Mouse (Mus musculus): ENCODE measurements around the gene Mpdu1. TPM values are rescaled to one million over a fixed set of nuclear protein-coding genes. Genes with fewer than 3 reads are reported as not detected.
"Not testable (repeated sequence)": the region's sequence is repeated elsewhere in the genome, so short reads cannot be mapped to it uniquely, and the experiment has no call there.

The Mpdu1 gene
- polyA plus RNA-seq, 1 experiment from 2014 or later, result 62.6 TPM

DNA sequence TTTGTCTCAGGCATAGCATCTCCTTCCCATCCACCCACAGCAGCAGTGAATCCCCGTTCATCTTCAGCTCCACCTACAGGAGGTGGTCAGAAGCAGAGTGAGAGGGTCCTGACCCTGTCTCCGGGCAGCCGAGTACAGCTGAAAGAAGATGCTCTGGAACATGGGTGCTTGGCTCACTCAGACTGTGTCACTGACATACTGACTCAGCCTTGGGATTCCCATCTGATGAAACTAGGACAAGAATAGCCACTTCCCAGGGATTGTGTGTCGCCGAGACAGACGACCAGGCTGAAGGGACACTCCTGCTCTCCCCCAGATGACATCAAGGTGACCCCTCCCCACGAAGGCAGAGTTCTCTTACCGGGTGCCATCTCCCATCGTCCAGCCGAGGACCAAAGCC, 45.7 kb downstream of the Mpdu1 start:
- 52% methylated on average over 10 of the region's 10 CpGs for WGBS
- Histone ChIP-seq H3K9ac (replicated peaks) (peak overlapping the region; percentile 34; the same call in 1 of the 2 replicates), H3K36me3 (no peaks in the 10 kb centered on the region), H3K4me1 (replicated peaks) (peaks cover 8% of the 10 kb centered on the region; the same call in 1 of the 2 replicates), H3K27me3 (0 out of 2 replicates have a peak, but pooled peaks cover 5% of the 10 kb centered on the region), H3K27ac (no peak overlapping the region), H3K9me3 (no peaks in the 10 kb centered on the region), H3K4me3 (replicated peaks) (no peak overlapping the region), H3K4me2 (no peak overlapping the region)
- ATAC-seq (ENCODE audit: insufficient number of reproducible peaks, insufficient read depth, low FRiP score, low TSS enrichment, low read depth), result no peak

DNA sequence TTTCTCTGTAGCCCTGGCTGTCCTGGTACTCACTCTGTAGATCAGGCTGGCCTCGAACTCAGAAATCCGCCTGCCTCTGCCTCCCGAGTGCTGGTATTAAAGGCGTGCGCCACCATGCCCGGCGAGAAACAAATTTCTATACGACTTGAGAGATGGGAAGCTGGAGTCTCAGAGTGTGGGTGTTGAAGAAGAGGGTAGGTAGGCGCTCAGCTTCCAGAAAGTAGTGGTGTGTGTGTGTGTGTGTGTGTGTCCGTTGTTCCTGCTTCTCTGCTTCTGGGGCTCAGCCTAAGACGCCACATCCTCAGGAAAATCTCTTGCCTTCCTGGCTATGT, 48.2 kb downstream of the Mpdu1 start:
- H3K9me3 ChIP-seq; ATAC-seq (ENCODE audit: insufficient number of reproducible peaks, insufficient read depth, low FRiP score, low TSS enrichment, low read depth); H3K4me2 ChIP-seq; H3K27ac ChIP-seq; H3K27me3 ChIP-seq; H3K4me3 ChIP-seq (replicated peaks); H3K9ac ChIP-seq (replicated peaks); H3K4me1 ChIP-seq (replicated peaks); H3K36me3 ChIP-seq: not testable (repeated sequence)
- WGBS, result 53% methylated on average over 11 of the region's 11 CpGs

DNA sequence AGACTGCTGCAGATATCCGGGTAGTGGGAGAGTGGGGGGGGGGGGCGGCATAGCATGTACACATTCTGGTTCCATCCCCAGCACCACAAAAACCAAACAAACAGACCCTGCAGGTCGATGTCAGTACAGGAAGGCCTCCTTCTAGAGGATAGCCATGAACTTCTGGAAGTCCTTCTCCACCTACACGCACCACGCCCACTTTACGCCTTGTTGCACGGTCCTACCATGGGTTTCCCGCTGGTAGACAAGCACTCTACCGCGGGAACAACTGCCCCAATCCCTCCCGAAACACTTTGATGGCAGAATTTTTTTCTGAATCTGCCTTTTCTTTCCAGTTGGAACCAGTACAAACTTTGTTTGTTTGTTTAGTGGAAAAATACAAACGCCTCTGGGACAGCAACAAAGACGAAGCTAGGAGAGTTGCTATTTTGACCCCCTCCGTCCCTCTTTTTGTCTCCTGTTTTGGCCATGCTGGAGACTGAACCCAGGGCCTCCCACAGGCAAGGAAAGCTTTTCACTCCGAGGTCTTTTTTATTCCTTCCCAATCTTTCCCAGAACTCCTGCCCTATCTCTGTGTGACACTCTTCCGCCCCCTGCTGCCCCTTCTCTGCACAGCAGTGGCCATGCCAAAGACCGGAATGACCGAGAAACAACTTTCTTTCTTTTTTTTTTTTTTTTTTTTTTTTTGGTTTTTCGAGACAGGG, 48.7 kb downstream of the Mpdu1 start:
- 11% methylated on average over 19 of the region's 19 CpGs for WGBS
- Histone ChIP-seq H3K4me1 (replicated peaks) (peaks cover 4% of the 10 kb centered on the region; the same call in 1 of the 2 replicates), H3K4me3 (replicated peaks) (no peak overlapping the region), H3K27me3 (0 out of 2 replicates have a peak, but pooled peaks cover 5% of the 10 kb centered on the region), H3K9me3 (no peaks in the 10 kb centered on the region), H3K9ac (replicated peaks) (no peak overlapping the region), H3K36me3 (no peaks in the 10 kb centered on the region), H3K4me2 (peak overlapping the region; percentile 35), H3K27ac (0 out of 2 replicates have a peak overlapping the region, but pooled peaks have one; percentile 7)
- 0 out of 2 replicates have a peak, but pooled peaks have one; percentile 45 for ATAC-seq (ENCODE audit: insufficient number of reproducible peaks, insufficient read depth, low FRiP score, low TSS enrichment, low read depth)

DNA sequence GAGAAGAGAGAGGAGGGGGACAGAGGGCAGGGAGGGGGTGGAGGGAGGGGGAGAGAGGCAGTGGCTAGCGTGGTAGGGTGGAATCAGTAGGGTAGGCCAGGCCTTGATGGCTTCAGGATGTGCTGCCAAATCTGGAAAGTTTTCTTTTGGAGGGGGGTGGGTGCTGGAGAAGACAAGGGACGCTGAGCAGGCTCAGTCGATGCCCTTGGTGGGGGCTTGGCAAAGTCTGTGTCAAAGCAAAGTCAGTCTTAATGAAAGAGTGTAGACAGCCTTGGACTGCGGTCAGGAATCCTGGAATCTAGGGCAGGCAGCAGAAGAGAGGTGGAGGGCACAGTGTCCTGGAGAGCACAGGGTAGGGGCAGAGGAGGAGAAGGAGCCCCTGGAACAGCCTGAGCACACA, 51.5 kb downstream of the Mpdu1 start:
- Histone ChIP-seq H3K9ac (replicated peaks) (no peak overlapping the region), H3K36me3 (no peaks in the 10 kb centered on the region), H3K9me3 (no peaks in the 10 kb centered on the region), H3K27me3 (no peaks in the 10 kb centered on the region), H3K27ac (no peak overlapping the region), H3K4me1 (replicated peaks) (peaks cover 9% of the 10 kb centered on the region; the same call in 1 of the 2 replicates), H3K4me3 (replicated peaks) (no peak overlapping the region), H3K4me2 (no peak overlapping the region)
- 60% methylated on average over 4 of the region's 4 CpGs for WGBS
- no peak for ATAC-seq (ENCODE audit: insufficient number of reproducible peaks, insufficient read depth, low FRiP score, low TSS enrichment, low read depth)

DNA sequence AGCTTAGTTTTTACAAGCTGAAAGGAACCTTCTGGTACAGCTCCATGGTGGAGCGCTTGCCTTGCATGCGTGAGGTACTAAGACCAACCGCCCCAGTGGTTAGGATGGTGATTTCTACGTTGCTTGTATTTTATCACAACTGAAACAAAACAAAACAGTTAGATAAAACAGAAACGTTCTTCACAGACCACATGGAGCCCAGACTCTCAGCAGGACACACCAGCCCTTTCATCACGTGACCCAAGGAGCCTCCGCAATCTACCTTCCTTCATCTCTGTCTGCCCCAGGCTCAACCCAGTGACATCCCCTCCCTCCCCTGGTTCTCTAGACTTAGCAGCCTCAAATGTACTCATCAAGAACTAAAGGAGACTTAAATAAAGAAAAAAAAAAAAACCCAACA, 53.0 kb downstream of the Mpdu1 start:
- no peak overlapping the region for H3K4me2 ChIP-seq
- no peak overlapping the region for H3K4me3 ChIP-seq (replicated peaks)
- no peaks in the 10 kb centered on the region for H3K9me3 ChIP-seq
- no peak overlapping the region for H3K27ac ChIP-seq
- no peak overlapping the region for H3K9ac ChIP-seq (replicated peaks)
- peaks cover 6% of the 10 kb centered on the region for H3K27me3 ChIP-seq
- ATAC-seq (ENCODE audit: insufficient number of reproducible peaks, insufficient read depth, low FRiP score, low TSS enrichment, low read depth), result no peak
- peaks cover 19% of the 10 kb centered on the region for H3K4me1 ChIP-seq (replicated peaks)
- H3K36me3 ChIP-seq, result no peaks in the 10 kb centered on the region
- WGBS, result 58% methylated on average over 7 of the region's 7 CpGs

DNA sequence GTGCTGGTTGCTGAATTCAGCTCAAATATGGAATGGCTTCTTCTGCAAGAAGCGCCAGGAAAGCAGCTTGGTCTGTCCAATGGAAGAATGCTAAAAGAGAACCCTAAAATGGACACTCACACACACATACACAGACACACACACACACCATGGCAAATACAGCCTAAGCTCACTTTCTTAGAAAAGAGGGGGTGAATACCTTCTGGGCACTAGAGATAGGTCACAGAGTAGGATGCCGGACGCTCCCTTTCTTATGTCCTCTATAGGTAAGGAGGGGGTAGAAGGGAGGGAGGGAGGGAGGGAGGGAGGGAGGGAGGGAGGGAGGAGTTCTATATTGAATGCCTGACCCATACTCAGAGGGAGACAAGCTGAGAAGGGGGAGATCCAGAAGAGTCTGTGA, 53.9 kb downstream of the Mpdu1 start:
- no peak for ATAC-seq (ENCODE audit: insufficient number of reproducible peaks, insufficient read depth, low FRiP score, low TSS enrichment, low read depth)
- Histone ChIP-seq H3K27ac (no peak overlapping the region), H3K4me2 (no peak overlapping the region), H3K4me3 (replicated peaks) (no peak overlapping the region), H3K9me3 (no peaks in the 10 kb centered on the region), H3K27me3 (peaks cover 15% of the 10 kb centered on the region), H3K36me3 (no peaks in the 10 kb centered on the region), H3K4me1 (replicated peaks) (peaks cover 21% of the 10 kb centered on the region), H3K9ac (replicated peaks) (no peak overlapping the region)
- WGBS, result 80% methylated on average over 3 of the region's 3 CpGs

DNA sequence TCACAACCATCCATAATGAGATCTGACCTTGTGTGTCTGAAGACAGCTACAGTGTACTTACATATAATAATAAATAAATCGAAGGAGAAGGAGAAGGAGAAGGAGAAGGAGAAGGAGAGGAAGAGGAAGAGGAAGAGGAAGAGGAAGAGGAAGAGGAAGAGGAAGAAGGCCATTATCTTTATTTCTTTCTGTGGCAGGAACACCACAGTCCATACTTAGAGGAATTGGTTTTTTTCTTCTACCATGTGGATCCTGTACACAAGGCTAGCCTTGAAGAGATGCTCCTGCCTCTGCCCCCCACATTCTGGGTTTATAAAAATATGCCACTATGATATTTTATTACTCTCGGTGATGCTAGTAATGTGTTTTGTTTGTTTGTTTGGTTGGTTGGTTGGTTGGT, 55.6 kb downstream of the Mpdu1 start:
- no peak overlapping the region for H3K27ac ChIP-seq
- H3K27me3 ChIP-seq, result peaks cover 27% of the 10 kb centered on the region
- ATAC-seq (ENCODE audit: insufficient number of reproducible peaks, insufficient read depth, low FRiP score, low TSS enrichment, low read depth), result no peak
- no peaks in the 10 kb centered on the region for H3K36me3 ChIP-seq
- H3K9ac ChIP-seq (replicated peaks), result no peak overlapping the region
- H3K9me3 ChIP-seq, result no peaks in the 10 kb centered on the region
- no peak overlapping the region for H3K4me2 ChIP-seq
- peaks cover 20% of the 10 kb centered on the region for H3K4me1 ChIP-seq (replicated peaks)
- 85% methylated on average over 2 of the region's 2 CpGs for WGBS
- H3K4me3 ChIP-seq (replicated peaks), result no peak overlapping the region

MicroRNAs encoded within 50 kb of the gene (microRNA counts, 519-probe panel; counts per million panel counts)
- microRNA mmu-miR-1934 (not detected), microRNA mmu-miR-467f (2,411 counts per million, percentile 9 among the panel's probes with 10 or more counts)

Small RNA genes lying within 50 kb of the gene (microRNA-seq; reads per million reads assigned to microRNA genes)
- gene Mir1934 (3.3 reads per million, percentile 9 among the genes with 10 or more reads in this experiment), gene Mir467f (not detected)

Other genes starting within 250 kb of the Mpdu1 start
- gene Kdm6b, start 249.0 kb downstream of the Mpdu1 start, polyA plus RNA-seq (2016; fragmentation: Nextera tagmentation; extraction: Ambion mirVana), result 45.4 and 49.1 TPM in 2 replicates
- 1.9 and 3.3 TPM in 2 replicates for gene Dnah2, start 113.5 kb downstream of the Mpdu1 start, polyA plus RNA-seq (2016; fragmentation: Nextera tagmentation; extraction: Ambion mirVana)
- gene Efnb3, start 102.4 kb downstream of the Mpdu1 start, polyA plus RNA-seq (2016; fragmentation: Nextera tagmentation; extraction: Ambion mirVana), result 53.3 and 54.3 TPM in 2 replicates
- 35.8 and 39.0 TPM in 2 replicates for gene Wrap53, start 82.4 kb downstream of the Mpdu1 start, polyA plus RNA-seq (2016; fragmentation: Nextera tagmentation; extraction: Ambion mirVana)
- gene Trp53, start 82.3 kb downstream of the Mpdu1 start, polyA plus RNA-seq (2016; fragmentation: Nextera tagmentation; extraction: Ambion mirVana), result 175 and 180 TPM in 2 replicates
- 3.0 and 4.8 TPM in 2 replicates for gene Atp1b2, start 56.7 kb downstream of the Mpdu1 start, polyA plus RNA-seq (2016; fragmentation: Nextera tagmentation; extraction: Ambion mirVana)
- gene Shbg, start 44.7 kb downstream of the Mpdu1 start, polyA plus RNA-seq (2016; fragmentation: Nextera tagmentation; extraction: Ambion mirVana), result not detected in 2 replicates
- gene Sat2, start 40.6 kb downstream of the Mpdu1 start, polyA plus RNA-seq (2016; fragmentation: Nextera tagmentation; extraction: Ambion mirVana), result 24.3 and 25.8 TPM in 2 replicates
- gene Fxr2, start 29.7 kb downstream of the Mpdu1 start, polyA plus RNA-seq (2016; fragmentation: Nextera tagmentation; extraction: Ambion mirVana), result 56.0 and 63.9 TPM in 2 replicates
- 0.68 TPM in 1 of 2 replicates, not detected in the other for gene Sox15, start 7.3 kb downstream of the Mpdu1 start, polyA plus RNA-seq (2016; fragmentation: Nextera tagmentation; extraction: Ambion mirVana)
- 5.9 and 8.0 TPM in 2 replicates for gene Cd68, start 3.5 kb upstream of the Mpdu1 start, polyA plus RNA-seq (2016; fragmentation: Nextera tagmentation; extraction: Ambion mirVana)
- 569 and 701 TPM in 2 replicates for gene Eif4a1, start 9.8 kb upstream of the Mpdu1 start, polyA plus RNA-seq (2016; fragmentation: Nextera tagmentation; extraction: Ambion mirVana)
- gene Senp3, start 19.4 kb upstream of the Mpdu1 start, polyA plus RNA-seq (2016; fragmentation: Nextera tagmentation; extraction: Ambion mirVana), result 132 and 140 TPM in 2 replicates
- gene Tnfsf13, start 23.1 kb upstream of the Mpdu1 start, polyA plus RNA-seq (2016; fragmentation: Nextera tagmentation; extraction: Ambion mirVana), result 0.58 and 1.0 TPM in 2 replicates
- gene Tnfsf12, start 33.2 kb upstream of the Mpdu1 start, polyA plus RNA-seq (2016; fragmentation: Nextera tagmentation; extraction: Ambion mirVana), result 2.2 and 3.7 TPM in 2 replicates
- 1.7 TPM in 2 replicates for gene Tnfsfm13, start 33.5 kb upstream of the Mpdu1 start, polyA plus RNA-seq (2016; fragmentation: Nextera tagmentation; extraction: Ambion mirVana)
- 27.2 and 38.1 TPM in 2 replicates for gene Polr2a, start 96.0 kb upstream of the Mpdu1 start, polyA plus RNA-seq (2016; fragmentation: Nextera tagmentation; extraction: Ambion mirVana)
- 0.13 and 0.18 TPM in 2 replicates for gene Slc35g3, start 99.3 kb upstream of the Mpdu1 start, polyA plus RNA-seq (2016; fragmentation: Nextera tagmentation; extraction: Ambion mirVana)
- gene Zbtb4, start 103.3 kb upstream of the Mpdu1 start, polyA plus RNA-seq (2016; fragmentation: Nextera tagmentation; extraction: Ambion mirVana), result 1.9 and 2.4 TPM in 2 replicates
- gene Chrnb1, start 133.3 kb upstream of the Mpdu1 start, polyA plus RNA-seq (2016; fragmentation: Nextera tagmentation; extraction: Ambion mirVana), result 15.4 and 17.1 TPM in 2 replicates
- 1.2 and 1.5 TPM in 2 replicates for gene Fgf11, start 139.2 kb upstream of the Mpdu1 start, polyA plus RNA-seq (2016; fragmentation: Nextera tagmentation; extraction: Ambion mirVana)
- gene Tmem102, start 143.0 kb upstream of the Mpdu1 start, polyA plus RNA-seq (2016; fragmentation: Nextera tagmentation; extraction: Ambion mirVana), result 1.6 and 1.8 TPM in 2 replicates
- gene Gm39566, start 152.7 kb upstream of the Mpdu1 start, polyA plus RNA-seq (2016; fragmentation: Nextera tagmentation; extraction: Ambion mirVana), result not detected in 2 replicates
- not detected in 2 replicates for gene Spem2, start 155.8 kb upstream of the Mpdu1 start, polyA plus RNA-seq (2016; fragmentation: Nextera tagmentation; extraction: Ambion mirVana)
- gene Spem1, start 159.5 kb upstream of the Mpdu1 start, polyA plus RNA-seq (2016; fragmentation: Nextera tagmentation; extraction: Ambion mirVana), result 0.20 TPM in 1 of 2 replicates, not detected in the other
- 8.4 and 9.1 TPM in 2 replicates for gene Nlgn2, start 175.1 kb upstream of the Mpdu1 start, polyA plus RNA-seq (2016; fragmentation: Nextera tagmentation; extraction: Ambion mirVana)
- 346 and 353 TPM in 2 replicates for gene Tmem256, start 175.9 kb upstream of the Mpdu1 start, polyA plus RNA-seq (2016; fragmentation: Nextera tagmentation; extraction: Ambion mirVana)
- 111 and 120 TPM in 2 replicates for gene Plscr3, start 183.7 kb upstream of the Mpdu1 start, polyA plus RNA-seq (2016; fragmentation: Nextera tagmentation; extraction: Ambion mirVana)
- 1.6 and 2.3 TPM in 2 replicates for gene Tnk1, start 196.1 kb upstream of the Mpdu1 start, polyA plus RNA-seq (2016; fragmentation: Nextera tagmentation; extraction: Ambion mirVana)
- not detected in 2 replicates for gene Tmem95, start 215.4 kb upstream of the Mpdu1 start, polyA plus RNA-seq (2016; fragmentation: Nextera tagmentation; extraction: Ambion mirVana)
- gene Kctd11, start 218.8 kb upstream of the Mpdu1 start, polyA plus RNA-seq (2016; fragmentation: Nextera tagmentation; extraction: Ambion mirVana), result 3.7 and 4.4 TPM in 2 replicates
- gene Acap1, start 232.9 kb upstream of the Mpdu1 start, polyA plus RNA-seq (2016; fragmentation: Nextera tagmentation; extraction: Ambion mirVana), result 0.90 and 1.5 TPM in 2 replicates
- gene 2810408A11Rik, start 238.3 kb upstream of the Mpdu1 start, polyA plus RNA-seq (2016; fragmentation: Nextera tagmentation; extraction: Ambion mirVana), result 30.4 and 32.8 TPM in 2 replicates
- 10.9 and 12.7 TPM in 2 replicates for gene Neurl4, start 238.4 kb upstream of the Mpdu1 start, polyA plus RNA-seq (2016; fragmentation: Nextera tagmentation; extraction: Ambion mirVana)